Mouse (Mus musculus): ENCODE data around the gene Ing3.

Ing3 gene

GRCm38 (mm10) chr6:22024168-22024567 is 74.8 kb downstream of the Ing3 start:
- no peak for DNase-seq (ENCODE audit: low spot score)

All from ovary, adult 18-20 months (tissue).